Mouse (Mus musculus): ENCODE results near the gene Etv6. TPM values are rescaled to one million over a fixed set of nuclear protein-coding genes. Genes with fewer than 3 reads are reported as not detected.
A peak's percentile ranks its signal among the peaks of the same experiment; 100 is the strongest.

Gene Etv6
- total and polyA plus RNA-seq, 3 experiments: 9.8 to 14.0 (median 11.4) TPM

DNA sequence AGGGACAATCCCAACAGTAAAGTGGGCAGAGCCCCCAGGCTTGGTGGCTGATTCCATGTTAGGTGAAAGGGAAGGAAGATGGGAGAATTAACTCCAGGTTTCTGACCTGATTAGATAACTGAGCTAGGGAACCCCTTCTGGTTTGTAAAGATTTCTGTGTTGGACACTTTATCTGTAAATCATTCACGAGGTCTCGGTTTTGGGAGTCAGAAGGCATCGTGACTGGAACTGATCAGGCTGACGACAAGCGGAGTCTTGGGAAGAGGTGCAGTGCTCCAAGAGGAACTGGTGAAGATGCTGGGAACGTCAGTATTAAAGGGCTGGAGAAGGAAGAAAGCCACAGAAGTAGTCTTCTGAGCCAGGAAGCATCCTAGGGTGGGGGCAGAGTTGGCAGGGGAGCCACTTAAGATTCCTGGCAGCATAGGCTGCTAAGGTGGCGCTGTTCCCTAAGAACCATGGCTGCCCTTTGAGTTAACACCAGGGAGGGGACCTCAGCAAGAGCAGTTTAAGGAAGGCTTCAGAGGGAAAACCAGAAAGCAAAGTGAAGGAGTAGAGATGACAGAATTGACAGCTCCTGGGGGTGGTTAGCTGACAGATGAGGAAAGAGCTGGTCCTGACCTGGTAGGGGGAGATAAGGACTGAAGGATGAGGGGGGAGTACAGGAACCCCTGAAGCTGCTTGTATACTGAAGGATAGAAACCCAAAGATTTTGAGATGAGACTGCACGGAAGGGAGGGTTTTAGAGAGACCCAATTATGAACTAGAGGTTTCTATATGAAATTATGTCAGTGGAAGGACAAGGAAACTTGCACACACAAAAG, 191.1 kb downstream of the Etv6 start:
- no peaks in the 10 kb centered on the region for H3K27me3 ChIP-seq (ENCODE audit: control insufficient read depth, insufficient read depth, low read length)
- DNase-seq: no peak
- TF ChIP-seq EP300 (IDR thresholded peaks at IDR 0.05; ENCODE audit: insufficient read depth, low read depth, low read length): no peak
- no peak for TF ChIP-seq POLR2A (IDR thresholded peaks at IDR 0.05; ENCODE audit: insufficient read depth, low read depth, low read length)
- no peak for TF ChIP-seq CTCF (IDR thresholded peaks at IDR 0.05)
- H3K9ac ChIP-seq (ENCODE audit: low read depth, low read length): no peak overlapping the region
- H3K4me1 ChIP-seq (ENCODE audit: control insufficient read depth, insufficient read depth, low read length): peaks cover 2% of the 10 kb centered on the region; the same call in 1 of the 2 replicates
- H3K79me2 ChIP-seq (replicated peaks; ENCODE audit: control insufficient read depth, insufficient read depth, low read length): no peaks in the 10 kb centered on the region
- H3K4me3 ChIP-seq: no peak overlapping the region
- 73% methylated on average over 8 of the region's 8 CpGs for WGBS
- intact Hi-C loops (cut with DNase I): no loop called here
- H3K27ac ChIP-seq: no peak overlapping the region
- peaks cover 2% of the 10 kb centered on the region for H3K36me3 ChIP-seq (ENCODE audit: control insufficient read depth, insufficient read depth, low read length)

DNA sequence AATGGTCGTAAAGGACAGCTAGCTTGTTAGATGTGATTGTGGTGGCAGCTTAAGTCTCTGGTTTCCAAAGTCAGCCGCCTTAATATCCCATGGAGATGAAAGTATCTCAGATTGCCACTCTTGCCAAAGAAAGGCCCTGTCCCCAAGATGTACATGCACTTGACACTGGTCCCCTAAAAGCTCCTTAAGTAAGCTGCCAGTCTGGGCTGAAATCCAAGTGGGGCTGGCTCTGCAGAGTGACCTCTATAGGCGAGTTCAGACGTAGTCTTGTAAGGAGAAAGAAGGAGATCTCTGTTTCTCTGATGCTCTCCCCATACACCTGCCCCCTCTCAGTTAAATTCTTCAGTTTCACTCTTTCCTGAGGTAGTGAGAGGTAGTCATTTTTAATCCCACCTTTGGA, 200.8 kb downstream of the Etv6 start:
- Histone ChIP-seq H3K4me1 (ENCODE audit: control insufficient read depth, insufficient read depth, low read length) (peaks cover 6% of the 10 kb centered on the region), H3K36me3 (ENCODE audit: control insufficient read depth, insufficient read depth, low read length) (peaks cover 5% of the 10 kb centered on the region; the same call in 1 of the 2 replicates), H3K79me2 (replicated peaks; ENCODE audit: control insufficient read depth, insufficient read depth, low read length) (no peaks in the 10 kb centered on the region), H3K4me3 (no peak overlapping the region), H3K27me3 (ENCODE audit: control insufficient read depth, insufficient read depth, low read length) (no peaks in the 10 kb centered on the region), H3K27ac (no peak overlapping the region), H3K9ac (ENCODE audit: low read depth, low read length) (no peak overlapping the region)
- no peak for TF ChIP-seq CTCF (IDR thresholded peaks at IDR 0.05)
- no peak for TF ChIP-seq EP300 (IDR thresholded peaks at IDR 0.05; ENCODE audit: insufficient read depth, low read depth, low read length)
- DNase-seq: no peak
- WGBS: 82% methylated on average over 4 of the region's 4 CpGs
- intact Hi-C loops (cut with DNase I): no loop called here

DNA sequence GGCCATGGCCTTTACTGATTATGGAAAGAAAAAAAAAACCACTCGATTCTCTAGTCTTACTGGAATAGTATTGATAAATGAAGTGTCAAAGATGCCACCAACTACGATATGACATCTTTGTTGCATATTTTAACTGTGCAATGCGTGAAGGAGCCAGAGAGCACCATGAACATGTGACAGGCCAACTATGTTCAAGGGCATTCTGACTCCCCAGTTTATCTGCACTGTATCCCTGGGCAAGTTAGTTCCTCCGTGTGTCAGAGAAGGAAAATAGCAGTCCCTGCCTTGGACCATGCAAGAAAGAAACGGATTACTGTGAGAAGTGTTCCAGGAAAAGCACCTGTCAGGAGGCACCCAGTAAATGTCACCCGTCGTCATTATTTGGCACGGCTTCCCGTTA, 203.0 kb downstream of the Etv6 start:
- Histone ChIP-seq H3K79me2 (replicated peaks; ENCODE audit: control insufficient read depth, insufficient read depth, low read length) (no peaks in the 10 kb centered on the region), H3K4me3 (no peak overlapping the region), H3K36me3 (ENCODE audit: control insufficient read depth, insufficient read depth, low read length) (peaks cover 7% of the 10 kb centered on the region; the same call in 1 of the 2 replicates), H3K4me1 (ENCODE audit: control insufficient read depth, insufficient read depth, low read length) (peaks cover 15% of the 10 kb centered on the region), H3K9ac (ENCODE audit: low read depth, low read length) (no peak overlapping the region), H3K27me3 (ENCODE audit: control insufficient read depth, insufficient read depth, low read length) (no peaks in the 10 kb centered on the region), H3K27ac (no peak overlapping the region)
- TF ChIP-seq CTCF (IDR thresholded peaks at IDR 0.05) (no peak), POLR2A (IDR thresholded peaks at IDR 0.05; ENCODE audit: insufficient read depth, low read depth, low read length) (no peak), EP300 (IDR thresholded peaks at IDR 0.05; ENCODE audit: insufficient read depth, low read depth, low read length) (no peak)
- WGBS: 60% methylated on average over 9 of the region's 9 CpGs
- intact Hi-C loops (cut with DNase I): no loop called here
- no peak for DNase-seq

DNA sequence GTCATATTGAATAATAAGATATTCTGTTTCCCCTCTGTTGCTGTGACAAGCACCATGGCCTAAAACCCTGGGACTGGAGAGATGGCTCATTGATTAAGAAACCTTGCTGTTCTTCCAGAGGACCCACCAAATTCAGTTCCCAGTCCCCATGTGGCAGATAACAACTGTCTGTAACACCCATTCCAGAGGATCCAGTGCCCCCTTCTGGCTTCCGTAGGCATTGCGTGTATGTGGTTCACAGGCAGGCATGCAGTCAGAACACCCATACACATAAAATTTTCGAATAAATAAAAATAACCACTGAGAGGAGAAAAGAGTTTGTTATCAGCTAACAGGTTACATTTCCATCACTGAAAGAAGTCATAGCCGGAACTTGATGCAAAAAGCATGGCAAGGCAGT, 205.5 kb downstream of the Etv6 start:
- Histone ChIP-seq H3K36me3 (ENCODE audit: control insufficient read depth, insufficient read depth, low read length) (peaks cover 4% of the 10 kb centered on the region), H3K4me1 (ENCODE audit: control insufficient read depth, insufficient read depth, low read length) (peaks cover 13% of the 10 kb centered on the region), H3K79me2 (replicated peaks; ENCODE audit: control insufficient read depth, insufficient read depth, low read length) (no peaks in the 10 kb centered on the region), H3K4me3 (no peak overlapping the region), H3K27me3 (ENCODE audit: control insufficient read depth, insufficient read depth, low read length) (no peaks in the 10 kb centered on the region), H3K9ac (ENCODE audit: low read depth, low read length) (no peak overlapping the region), H3K27ac (no peak overlapping the region)
- no peak for DNase-seq
- no peak for TF ChIP-seq EP300 (IDR thresholded peaks at IDR 0.05; ENCODE audit: insufficient read depth, low read depth, low read length)
- TF ChIP-seq CTCF (IDR thresholded peaks at IDR 0.05): peak; percentile 55
- TF ChIP-seq POLR2A (IDR thresholded peaks at IDR 0.05; ENCODE audit: insufficient read depth, low read depth, low read length): no peak
- WGBS: 94% methylated on average over 4 of the region's 4 CpGs
- intact Hi-C loops (cut with DNase I): loop anchor here (5.0 kb wide), 3 partner anchors 49 to 279 kb away; no protein-coding TSS in a partner anchor

DNA sequence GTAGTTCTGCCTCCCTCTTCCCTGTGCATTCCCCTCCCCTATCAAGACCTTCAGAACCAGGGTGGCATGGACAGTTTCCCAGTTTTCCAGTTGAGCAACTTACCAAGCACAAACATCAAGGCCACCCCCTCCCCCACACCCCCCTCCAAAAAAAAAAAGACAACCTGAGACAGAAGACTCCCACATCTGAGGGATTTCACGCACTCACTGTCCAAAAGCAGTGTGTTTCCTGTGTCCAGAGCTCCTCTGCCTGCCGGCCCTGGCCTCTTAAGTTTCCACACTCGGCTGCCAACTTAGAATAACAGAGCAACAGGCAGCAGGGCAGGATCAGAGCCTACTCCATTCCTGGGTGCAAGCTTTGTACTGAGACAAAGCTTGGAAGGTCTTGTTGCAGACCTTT, 207.6 kb downstream of the Etv6 start:
- intact Hi-C loops (cut with DNase I): loop anchor here (2.0 to 5.0 kb wide), 4 partner anchors 51 to 281 kb away; partner anchors contain the start of gene Etv6
- Histone ChIP-seq H3K36me3 (ENCODE audit: control insufficient read depth, insufficient read depth, low read length) (peaks cover 4% of the 10 kb centered on the region), H3K4me1 (ENCODE audit: control insufficient read depth, insufficient read depth, low read length) (peaks cover 13% of the 10 kb centered on the region), H3K27me3 (ENCODE audit: control insufficient read depth, insufficient read depth, low read length) (no peaks in the 10 kb centered on the region), H3K9ac (ENCODE audit: low read depth, low read length) (no peak overlapping the region), H3K4me3 (0 out of 2 replicates have a peak overlapping the region, but pooled peaks have one; percentile 14), H3K27ac (peak overlapping the region; percentile 71), H3K79me2 (replicated peaks; ENCODE audit: control insufficient read depth, insufficient read depth, low read length) (no peaks in the 10 kb centered on the region)
- WGBS: 5% methylated on average over 3 of the region's 3 CpGs
- no peak for TF ChIP-seq CTCF (IDR thresholded peaks at IDR 0.05)
- DNase-seq: peak in 1 of 2 experiments; percentile 32

DNA sequence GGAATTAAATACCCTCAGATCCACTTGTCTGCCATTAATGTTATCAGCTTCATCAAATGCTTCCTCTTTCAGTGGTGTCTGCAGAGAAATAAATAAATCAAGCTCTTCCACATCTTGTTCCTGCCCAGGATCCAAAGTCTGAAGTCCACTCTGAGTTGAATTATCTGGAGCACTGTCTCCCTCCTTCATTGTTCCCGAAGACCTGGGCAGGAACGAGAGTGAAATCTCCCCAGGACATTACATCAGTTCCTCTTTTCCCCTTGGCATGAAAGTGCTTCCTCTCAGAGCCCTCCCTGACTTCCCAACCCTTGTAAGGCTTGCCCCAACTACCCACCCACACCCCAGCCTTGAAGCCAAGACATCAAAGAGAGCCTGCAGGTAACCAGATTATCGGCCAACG, 208.0 kb downstream of the Etv6 start:
- WGBS: 42% methylated on average over 4 of the region's 4 CpGs
- peak in 1 of 2 experiments; percentile 43 for DNase-seq
- H3K27me3 ChIP-seq (ENCODE audit: control insufficient read depth, insufficient read depth, low read length): no peaks in the 10 kb centered on the region

More for the DNA sequence above, 208.0 kb downstream of the Etv6 start:
- Histone ChIP-seq H3K36me3 (ENCODE audit: control insufficient read depth, insufficient read depth, low read length) (peaks cover 4% of the 10 kb centered on the region), H3K27ac (peak overlapping the region; percentile 71), H3K9ac (ENCODE audit: low read depth, low read length) (no peak overlapping the region), H3K4me1 (ENCODE audit: control insufficient read depth, insufficient read depth, low read length) (peaks cover 13% of the 10 kb centered on the region), H3K4me3 (0 out of 2 replicates have a peak overlapping the region, but pooled peaks have one; percentile 14), H3K79me2 (replicated peaks; ENCODE audit: control insufficient read depth, insufficient read depth, low read length) (no peaks in the 10 kb centered on the region)
- TF ChIP-seq CTCF (IDR thresholded peaks at IDR 0.05): no peak
- 0 out of 2 replicates have a peak, but pooled peaks have one; percentile 9 for TF ChIP-seq POLR2A (IDR thresholded peaks at IDR 0.05; ENCODE audit: insufficient read depth, low read depth, low read length)
- TF ChIP-seq EP300 (IDR thresholded peaks at IDR 0.05; ENCODE audit: insufficient read depth, low read depth, low read length): 0 out of 2 replicates have a peak, but pooled peaks have one; percentile 37
- intact Hi-C loops (cut with DNase I): loop anchor here (2.0 to 5.0 kb wide), 4 partner anchors 51 to 281 kb away; partner anchors contain the start of gene Etv6

All from heart, adult 2 months (tissue).